In the genomic region with DNA sequence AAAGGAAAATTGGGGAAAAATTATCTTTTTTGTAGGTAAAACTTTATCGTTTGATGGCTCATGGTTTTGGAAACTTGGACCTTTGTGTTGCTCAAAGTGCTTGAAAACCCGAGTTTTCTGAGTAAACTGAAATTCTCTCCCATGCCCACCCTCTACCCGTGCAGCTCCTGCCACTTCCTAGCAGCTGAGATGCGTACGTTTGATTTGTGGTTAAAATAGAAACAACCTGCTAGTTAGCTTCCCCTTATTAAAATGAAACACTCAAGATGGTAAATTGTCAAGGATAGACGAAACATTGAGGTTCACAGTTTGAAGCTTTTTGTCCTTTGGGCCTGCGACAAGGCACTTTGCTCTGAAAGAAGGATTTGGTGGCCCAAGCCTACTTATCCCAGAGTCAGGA, we compare ENCODE assay signal across 35 mouse cellular contexts.
"Had no signal": no experiment of that assay in that cellular context is flagged by ENCODE, and none has a peak within 500 bp of the region (broad histone marks: within the 10 kb centered on the region; RNA-seq: fewer than 3 reads in every experiment).

No protein-coding gene starts in this region.

- H3K9me3 ChIP-seq: heart, embryonic 10.5 days; heart, embryonic 13.5 days; heart, embryonic 15.5 days; hindbrain, embryonic 12.5 days; hindbrain, embryonic 13.5 days; hindbrain, embryonic 15.5 days; intestine, embryonic 15.5 days had no signal

- ATAC-seq: hindbrain, embryonic 16.5 days; hindbrain, postnatal 0 days; inflammation-experienced regulatory T-cells, adult 6 months; intestine, embryonic 15.5 days; intestine, embryonic 16.5 days; intestine, postnatal 0 days had no signal

- H3K36me3 ChIP-seq: heart, embryonic 10.5 days; heart, embryonic 12.5 days; heart, embryonic 13.5 days; heart, embryonic 15.5 days; hindbrain, embryonic 10.5 days; hindbrain, embryonic 12.5 days; hindbrain, embryonic 13.5 days; hindbrain, embryonic 15.5 days; intestine, embryonic 15.5 days; kidney, embryonic 15.5 days had no signal

- H3K4me1 ChIP-seq: heart, embryonic 10.5 days; heart, embryonic 12.5 days; heart, embryonic 13.5 days; heart, embryonic 15.5 days; hindbrain, embryonic 10.5 days; hindbrain, embryonic 12.5 days; hindbrain, embryonic 13.5 days; hindbrain, embryonic 15.5 days; intestine, embryonic 15.5 days; kidney, embryonic 15.5 days had no signal

- H3K4me2 ChIP-seq: heart, embryonic 11.5 days; heart, embryonic 12.5 days; heart, embryonic 13.5 days; heart, embryonic 15.5 days; hindbrain, embryonic 12.5 days; hindbrain, embryonic 13.5 days; hindbrain, embryonic 14.5 days; hindbrain, embryonic 15.5 days; intestine, embryonic 15.5 days; kidney, embryonic 15.5 days had no signal

- DNase-seq: heart, postnatal 10 days; heart, postnatal 14 days; heart, postnatal 36 days; heart, postnatal 4 days; kidney, adult 11 months; kidney, adult 18-20 months; kidney, adult 2 months; kidney, adult 8-10 months; kidney, adult 9 months; kidney, postnatal 14 days; kidney, postnatal 25 days; kidney, postnatal 36 days; kidney, postnatal 4 days; layer of hippocampus, adult 9-11 months; layer of hippocampus, postnatal 36 days had no signal

- H3K9ac ChIP-seq: heart, embryonic 12.5 days; heart, embryonic 13.5 days; heart, embryonic 15.5 days; hindbrain, embryonic 12.5 days; hindbrain, embryonic 13.5 days; hindbrain, embryonic 14.5 days; hindbrain, embryonic 15.5 days; intestine, embryonic 15.5 days; kidney, embryonic 15.5 days had no signal

- H3K27me3 ChIP-seq: heart, embryonic 12.5 days; heart, embryonic 13.5 days; heart, embryonic 15.5 days; hindbrain, embryonic 12.5 days; hindbrain, embryonic 13.5 days; hindbrain, embryonic 15.5 days; intestine, embryonic 15.5 days; kidney, embryonic 15.5 days had no signal

- H3K4me3 ChIP-seq: heart, embryonic 10.5 days; heart, embryonic 12.5 days; heart, embryonic 13.5 days; heart, embryonic 15.5 days; hindbrain, embryonic 10.5 days; hindbrain, embryonic 12.5 days; hindbrain, embryonic 13.5 days; hindbrain, embryonic 15.5 days; intestine, embryonic 15.5 days; kidney, embryonic 15.5 days; layer of hippocampus, adult 2 months; left cerebral cortex, adult 2 months had no signal

- H3K27ac ChIP-seq: heart, embryonic 10.5 days; heart, embryonic 13.5 days; heart, embryonic 15.5 days; hindbrain, embryonic 10.5 days; hindbrain, embryonic 12.5 days; hindbrain, embryonic 13.5 days; hindbrain, embryonic 14.5 days; hindbrain, embryonic 15.5 days; hindbrain, postnatal 0 days; intestine, embryonic 15.5 days; kidney, embryonic 15.5 days; kidney, postnatal 0 days; layer of hippocampus, adult 2 months; left cerebral cortex, adult 2 months had no signal
